Mouse (Mus musculus): ENCODE measurements around the gene Anp32a. TPM values are rescaled to one million over a fixed set of nuclear protein-coding genes. Genes with fewer than 3 reads are reported as not detected.

Anp32a gene
- polyA plus RNA-seq, 1 experiment from 2014 or later, result 176 TPM

- peak overlapping the region; percentile 59 for H3K27ac ChIP-seq (ENCODE audit: low read length)
- H3K4me2 ChIP-seq (ENCODE audit: low read depth, low read length), result no peak overlapping the region
- no peaks in the 10 kb centered on the region for H3K27me3 ChIP-seq (ENCODE audit: control insufficient read depth, insufficient read depth, low read length)
- whole genome bisulfite sequencing, result 36% methylated on average over 4 of the region's 4 CpGs
- ATAC-seq (replicated peaks; ENCODE audit: extremely low read depth, insufficient read depth, low FRiP score), result no peak
- no peaks in the 10 kb centered on the region; the same call in 1 of the 2 replicates for H3K9me3 ChIP-seq (replicated peaks; ENCODE audit: control insufficient read depth, low read length)
- H3K4me1 ChIP-seq (ENCODE audit: control insufficient read depth, insufficient read depth, low read length), result peaks cover 23% of the 10 kb centered on the region
- no peaks in the 10 kb centered on the region for H3K36me3 ChIP-seq (ENCODE audit: control insufficient read depth, insufficient read depth)
- H3K4me3 ChIP-seq (ENCODE audit: low read length), result no peak overlapping the region
- peak overlapping the region; percentile 20; the same call in 1 of the 2 replicates for H3K9ac ChIP-seq (ENCODE audit: low read length)
Observed at GRCm38 (mm10) chr9:62337924-62338635, 3.0 kb upstream of the Anp32a start.

GRCm38 (mm10) chr9:62338636-62339191 lies 2.4 kb upstream of the Anp32a start:
- H3K4me1 ChIP-seq (ENCODE audit: control insufficient read depth, insufficient read depth, low read length), result peaks cover 23% of the 10 kb centered on the region
- peak overlapping the region; percentile 15 for H3K27ac ChIP-seq (ENCODE audit: low read length)
- no peaks in the 10 kb centered on the region for H3K36me3 ChIP-seq (ENCODE audit: control insufficient read depth, insufficient read depth)
- no peak for ATAC-seq (replicated peaks; ENCODE audit: extremely low read depth, insufficient read depth, low FRiP score)
- H3K9ac ChIP-seq (ENCODE audit: low read length), result peak overlapping the region; percentile 20; the same call in 1 of the 2 replicates
- no peak overlapping the region for H3K4me2 ChIP-seq (ENCODE audit: low read depth, low read length)
- 76% methylated on average over 9 of the region's 9 CpGs for WGBS
- H3K27me3 ChIP-seq (ENCODE audit: control insufficient read depth, insufficient read depth, low read length), result no peaks in the 10 kb centered on the region
- no peaks in the 10 kb centered on the region; the same call in 1 of the 2 replicates for H3K9me3 ChIP-seq (replicated peaks; ENCODE audit: control insufficient read depth, low read length)
- no peak overlapping the region for H3K4me3 ChIP-seq (ENCODE audit: low read length)

- Histone ChIP-seq H3K9me3 (replicated peaks; ENCODE audit: control insufficient read depth, low read length) (no peaks in the 10 kb centered on the region), H3K4me1 (ENCODE audit: control insufficient read depth, insufficient read depth, low read length) (peaks cover 25% of the 10 kb centered on the region), H3K4me3 (ENCODE audit: low read length) (peak overlapping the region; percentile 95), H3K27me3 (ENCODE audit: control insufficient read depth, insufficient read depth, low read length) (no peaks in the 10 kb centered on the region), H3K36me3 (ENCODE audit: control insufficient read depth, insufficient read depth) (no peaks in the 10 kb centered on the region), H3K27ac (ENCODE audit: low read length) (peak overlapping the region; percentile 62), H3K4me2 (ENCODE audit: low read depth, low read length) (peak overlapping the region; percentile 82), H3K9ac (ENCODE audit: low read length) (peak overlapping the region; percentile 76)
- peak; percentile 5 for ATAC-seq (replicated peaks; ENCODE audit: extremely low read depth, insufficient read depth, low FRiP score)
- WGBS, result 2% methylated on average over 46 of the region's 48 CpGs
Observed at GRCm38 (mm10) chr9:62340301-62341122, 581 bp upstream of the Anp32a start.

- 0 out of 2 replicates have a peak, but pooled peaks have one; percentile 5 for ATAC-seq (replicated peaks; ENCODE audit: extremely low read depth, insufficient read depth, low FRiP score)
- Histone ChIP-seq H3K27me3 (ENCODE audit: control insufficient read depth, insufficient read depth, low read length) (no peaks in the 10 kb centered on the region), H3K4me1 (ENCODE audit: control insufficient read depth, insufficient read depth, low read length) (peaks cover 35% of the 10 kb centered on the region), H3K4me3 (ENCODE audit: low read length) (peak overlapping the region; percentile 95), H3K36me3 (ENCODE audit: control insufficient read depth, insufficient read depth) (no peaks in the 10 kb centered on the region), H3K9ac (ENCODE audit: low read length) (peak overlapping the region; percentile 97), H3K9me3 (replicated peaks; ENCODE audit: control insufficient read depth, low read length) (no peaks in the 10 kb centered on the region), H3K4me2 (ENCODE audit: low read depth, low read length) (peak overlapping the region; percentile 84), H3K27ac (ENCODE audit: low read length) (peak overlapping the region; percentile 99)
- WGBS, result under 1% methylated on average over 52 of the region's 54 CpGs
Observed at GRCm38 (mm10) chr9:62341701-62342440, 778 bp downstream of the Anp32a start.

GRCm38 (mm10) chr9:62342441-62343191 lies 1.5 kb downstream of the Anp32a start:
- ATAC-seq (replicated peaks; ENCODE audit: extremely low read depth, insufficient read depth, low FRiP score), result no peak
- no peaks in the 10 kb centered on the region for H3K27me3 ChIP-seq (ENCODE audit: control insufficient read depth, insufficient read depth, low read length)
- H3K4me2 ChIP-seq (ENCODE audit: low read depth, low read length), result peak overlapping the region; percentile 84
- peaks cover 40% of the 10 kb centered on the region for H3K4me1 ChIP-seq (ENCODE audit: control insufficient read depth, insufficient read depth, low read length)
- H3K9me3 ChIP-seq (replicated peaks; ENCODE audit: control insufficient read depth, low read length), result no peaks in the 10 kb centered on the region
- peak overlapping the region; percentile 99 for H3K27ac ChIP-seq (ENCODE audit: low read length)
- no peaks in the 10 kb centered on the region for H3K36me3 ChIP-seq (ENCODE audit: control insufficient read depth, insufficient read depth)
- peak overlapping the region; percentile 97 for H3K9ac ChIP-seq (ENCODE audit: low read length)
- peak overlapping the region; percentile 95 for H3K4me3 ChIP-seq (ENCODE audit: low read length)
- WGBS, result under 1% methylated on average over 48 of the region's 48 CpGs

GRCm38 (mm10) chr9:62343192-62343903 lies 2.3 kb downstream of the Anp32a start:
- Histone ChIP-seq H3K27me3 (ENCODE audit: control insufficient read depth, insufficient read depth, low read length) (no peaks in the 10 kb centered on the region), H3K9ac (ENCODE audit: low read length) (peak overlapping the region; percentile 97), H3K4me2 (ENCODE audit: low read depth, low read length) (peak overlapping the region; percentile 84), H3K27ac (ENCODE audit: low read length) (peak overlapping the region; percentile 99), H3K4me3 (ENCODE audit: low read length) (peak overlapping the region; percentile 95), H3K4me1 (ENCODE audit: control insufficient read depth, insufficient read depth, low read length) (peaks cover 39% of the 10 kb centered on the region), H3K9me3 (replicated peaks; ENCODE audit: control insufficient read depth, low read length) (no peaks in the 10 kb centered on the region), H3K36me3 (ENCODE audit: control insufficient read depth, insufficient read depth) (no peaks in the 10 kb centered on the region)
- WGBS, result under 1% methylated on average over 56 of the region's 56 CpGs
- ATAC-seq (replicated peaks; ENCODE audit: extremely low read depth, insufficient read depth, low FRiP score), result peak; percentile 34

GRCm38 (mm10) chr9:62343904-62344491 lies 2.9 kb downstream of the Anp32a start:
- H3K4me1 ChIP-seq (ENCODE audit: control insufficient read depth, insufficient read depth, low read length), result peaks cover 39% of the 10 kb centered on the region
- no peaks in the 10 kb centered on the region for H3K36me3 ChIP-seq (ENCODE audit: control insufficient read depth, insufficient read depth)
- H3K27me3 ChIP-seq (ENCODE audit: control insufficient read depth, insufficient read depth, low read length), result no peaks in the 10 kb centered on the region
- under 1% methylated on average over 52 of the region's 52 CpGs for WGBS
- ATAC-seq (replicated peaks; ENCODE audit: extremely low read depth, insufficient read depth, low FRiP score), result peak; percentile 24
- H3K4me2 ChIP-seq (ENCODE audit: low read depth, low read length), result peak overlapping the region; percentile 84
- peak overlapping the region; percentile 97 for H3K9ac ChIP-seq (ENCODE audit: low read length)
- peak overlapping the region; percentile 99 for H3K27ac ChIP-seq (ENCODE audit: low read length)
- no peaks in the 10 kb centered on the region for H3K9me3 ChIP-seq (replicated peaks; ENCODE audit: control insufficient read depth, low read length)
- peak overlapping the region; percentile 95 for H3K4me3 ChIP-seq (ENCODE audit: low read length)
